Comparison of ENCODE assay signal across 15 mouse cellular contexts in the genomic region with DNA sequence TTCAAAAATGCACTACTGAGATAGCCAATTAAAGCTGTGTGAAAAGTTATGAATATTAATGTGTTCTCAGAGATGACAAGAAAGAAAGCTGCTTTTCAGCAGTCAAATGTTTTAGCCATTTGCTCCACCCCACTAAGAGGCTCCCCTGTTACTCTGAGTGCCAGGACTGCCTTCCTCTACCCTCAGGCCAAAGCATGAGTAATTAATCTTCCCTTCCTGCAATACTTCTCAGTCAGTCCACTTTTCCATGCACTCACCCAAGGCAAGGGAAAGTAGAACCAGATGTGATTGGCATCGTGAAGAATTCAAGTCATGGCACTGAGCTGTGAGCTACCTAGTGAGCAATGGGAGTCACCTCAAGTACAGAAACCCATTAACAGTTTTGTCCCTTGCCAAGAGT.
A peak's percentile ranks its signal among the peaks of the same experiment; 100 is the strongest.
DNase-seq lines count a peak whose midpoint lies in the region; ATAC-seq lines count a peak whose summit lies in the region.
"Had no signal": no experiment of that assay in that cellular context is flagged by ENCODE, and none has a peak within 500 bp of the region (broad histone marks: within the 10 kb centered on the region; RNA-seq: fewer than 3 reads in every experiment).

No protein-coding gene starts in this region.

- intact Hi-C loops in heart, postnatal 10 days (cut with DNase I), result no loop called here

- no peak overlapping the region for H3K4me3 ChIP-seq in forebrain, embryonic 14.5 days (ENCODE audit: low read depth, low read length)
- H3K4me3 ChIP-seq in forebrain, embryonic 11.5 days (ENCODE audit: low read depth, low read length), result no peak overlapping the region
- H3K4me3 ChIP-seq in neural tube, embryonic 14.5 days (ENCODE audit: low read depth, low read length), result no peak overlapping the region
- no peak overlapping the region for H3K4me3 ChIP-seq in limb, embryonic 10.5 days
- H3K4me3 ChIP-seq: heart, adult 2 months had no signal

- H3K36me3 ChIP-seq in forebrain, embryonic 14.5 days (ENCODE audit: control insufficient read depth, insufficient read depth, low read length), result no peaks in the 10 kb centered on the region
- H3K36me3 ChIP-seq in forebrain, embryonic 11.5 days (ENCODE audit: control insufficient read depth, insufficient read depth, low read length), result no peaks in the 10 kb centered on the region
- no peaks in the 10 kb centered on the region for H3K36me3 ChIP-seq in neural tube, embryonic 14.5 days (ENCODE audit: control insufficient read depth, insufficient read depth, low read length)
- H3K36me3 ChIP-seq in limb, embryonic 10.5 days, result no peaks in the 10 kb centered on the region

- H3K27me3 ChIP-seq in forebrain, embryonic 14.5 days (replicated peaks; ENCODE audit: control insufficient read depth, insufficient read depth, low read length), result no peaks in the 10 kb centered on the region
- no peaks in the 10 kb centered on the region for H3K27me3 ChIP-seq in forebrain, embryonic 11.5 days (ENCODE audit: control insufficient read depth, insufficient read depth, low read length)
- H3K27me3 ChIP-seq in neural tube, embryonic 14.5 days (ENCODE audit: control insufficient read depth, insufficient read depth, low read length), result no peaks in the 10 kb centered on the region
- H3K27me3 ChIP-seq in limb, embryonic 10.5 days (ENCODE audit: low read depth, poor library complexity, severe bottlenecking), result no peaks in the 10 kb centered on the region

- no peaks in the 10 kb centered on the region for H3K4me1 ChIP-seq in forebrain, embryonic 14.5 days (ENCODE audit: control insufficient read depth, insufficient read depth, low read length)
- H3K4me1 ChIP-seq in forebrain, embryonic 11.5 days (replicated peaks; ENCODE audit: control insufficient read depth, insufficient read depth, low read length), result no peaks in the 10 kb centered on the region
- H3K4me1 ChIP-seq in neural tube, embryonic 14.5 days (ENCODE audit: control insufficient read depth, insufficient read depth, low read length), result no peaks in the 10 kb centered on the region
- H3K4me1 ChIP-seq in limb, embryonic 10.5 days, result peaks cover 7% of the 10 kb centered on the region

- H3K9me3 ChIP-seq in forebrain, embryonic 14.5 days (replicated peaks; ENCODE audit: control insufficient read depth, low read length), result no peaks in the 10 kb centered on the region
- H3K9me3 ChIP-seq in forebrain, embryonic 11.5 days (ENCODE audit: control insufficient read depth, low read length), result no peaks in the 10 kb centered on the region
- no peaks in the 10 kb centered on the region for H3K9me3 ChIP-seq in neural tube, embryonic 14.5 days (ENCODE audit: control insufficient read depth, low read length)
- no peaks in the 10 kb centered on the region for H3K9me3 ChIP-seq in limb, embryonic 10.5 days (replicated peaks)

- no peak overlapping the region for H3K4me2 ChIP-seq in forebrain, embryonic 14.5 days (ENCODE audit: low read length)
- H3K4me2 ChIP-seq in forebrain, embryonic 11.5 days (ENCODE audit: low read depth, low read length, severe bottlenecking), result no peak overlapping the region
- H3K4me2 ChIP-seq in neural tube, embryonic 14.5 days (ENCODE audit: low read depth, low read length), result no peak overlapping the region
- H3K4me2 ChIP-seq: liver, embryonic 11.5 days; lung, embryonic 14.5 days had no signal

- 76% methylated on average over 1 of the region's 1 CpGs for WGBS in forebrain, embryonic 14.5 days
- 79% methylated on average over 1 of the region's 1 CpGs for WGBS in forebrain, embryonic 11.5 days
- WGBS in neural tube, embryonic 14.5 days, result 56% methylated on average over 1 of the region's 1 CpGs
- 19% methylated on average over 1 of the region's 1 CpGs for WGBS in limb, embryonic 10.5 days

- peak; percentile 32; the same call in 1 of the 2 replicates for ATAC-seq in forebrain, embryonic 14.5 days
- no peak for ATAC-seq in forebrain, embryonic 11.5 days (replicated peaks; ENCODE audit: low FRiP score)
- peak; percentile 24; the same call in 1 of the 2 replicates for ATAC-seq in neural tube, embryonic 14.5 days (ENCODE audit: low read depth)

- no peak overlapping the region for H3K9ac ChIP-seq in forebrain, embryonic 14.5 days (ENCODE audit: low read length)
- no peak overlapping the region for H3K9ac ChIP-seq in forebrain, embryonic 11.5 days (ENCODE audit: low read length)
- no peak overlapping the region for H3K9ac ChIP-seq in neural tube, embryonic 14.5 days (replicated peaks; ENCODE audit: low read depth, low read length)
- H3K9ac ChIP-seq: lung, embryonic 14.5 days had no signal

- DNase-seq in forebrain, embryonic 14.5 days (ENCODE audit: low spot score), result peak; percentile 33
- DNase-seq in forebrain, embryonic 11.5 days (ENCODE audit: low spot score), result no peak
- no peak for DNase-seq in neural tube, embryonic 10.5 days (ENCODE audit: extremely low spot score, low spot score)
- peak; percentile 30 for DNase-seq in limb, embryonic 10.5 days (ENCODE audit: low spot score)
- DNase-seq in heart, postnatal 10 days, result no peak
- no peak for DNase-seq in retina, postnatal 1 day
- DNase-seq: adrenal gland, adult 2 months; cerebellum, adult 2 months; heart, adult 2 months; lung, embryonic 14.5 days; right cerebral cortex, adult 18-20 months; thymus, postnatal 36 days had no signal

- no peak overlapping the region for H3K27ac ChIP-seq in forebrain, embryonic 14.5 days (ENCODE audit: low read depth, low read length)
- H3K27ac ChIP-seq in forebrain, embryonic 11.5 days (ENCODE audit: low read depth, low read length), result no peak overlapping the region
- H3K27ac ChIP-seq in neural tube, embryonic 14.5 days (ENCODE audit: low read depth, low read length), result no peak overlapping the region
- H3K27ac ChIP-seq in limb, embryonic 10.5 days, result no peak overlapping the region
- H3K27ac ChIP-seq: heart, adult 2 months; stomach, postnatal 0 days had no signal

Comparison
In these comparisons a context has a peak if more than half of its experiments do, and no peak if none do; other contexts are left out.
1. DNase-seq: peak in forebrain, embryonic 14.5 days (single experiment) and limb, embryonic 10.5 days (single experiment); none in forebrain, embryonic 11.5 days (single experiment), neural tube, embryonic 10.5 days (single experiment), heart, postnatal 10 days (0 of 2) and retina, postnatal 1 day (single experiment).